In genomic region chr9:88279728-88280127, GRCm38 (mm10) we compare ENCODE assay signal across 29 mouse cellular contexts. TPM values are rescaled to one million over a fixed set of nuclear protein-coding genes. Genes with fewer than 3 reads are reported as not detected.
DNase-seq lines count a peak whose midpoint lies in the region; ATAC-seq and TF ChIP-seq lines count a peak whose summit lies in the region.
"Had no signal": no experiment of that assay in that cellular context is flagged by ENCODE, and none has a peak within 500 bp of the region (broad histone marks: within the 10 kb centered on the region; RNA-seq: fewer than 3 reads in every experiment).

No protein-coding gene starts in this region.

- WGBS in lung, postnatal 0 days = 66% methylated on average over 2 of the region's 2 CpGs
- 32% methylated on average over 2 of the region's 2 CpGs for whole genome bisulfite sequencing in embryonic facial prominence, embryonic 14.5 days

- DNase-seq in embryo, embryonic 10.5 days (ENCODE audit: low spot score) = peak; percentile 8
- DNase-seq in embryo, embryonic 9.5 days (ENCODE audit: extremely low spot score) = no peak
- DNase-seq in lung, postnatal 0 days (ENCODE audit: low spot score) = no peak
- DNase-seq in lung, postnatal 10 days = no peak
- DNase-seq in 3T3-L1 (ENCODE audit: low read depth, low spot score) = peak; percentile 61
- DNase-seq in embryonic facial prominence, embryonic 14.5 days (ENCODE audit: low spot score) = peak; percentile 22
- DNase-seq: adrenal gland, adult 8-10 months; adrenal gland, postnatal 25 days; B cell, adult 2 months; cerebellum, adult 11-12 months; cerebellum, adult 9-10 months; cerebellum, postnatal 14 days; gastrocnemius, adult 2 months; gastrocnemius, postnatal 14 days; heart, adult 11 months; heart, postnatal 10 days; heart, postnatal 4 days had no signal

- H3K4me2 ChIP-seq in lung, postnatal 0 days (replicated peaks; ENCODE audit: low read depth, low read length) = no peak overlapping the region
- no peak overlapping the region for H3K4me2 ChIP-seq in embryonic facial prominence, embryonic 14.5 days (ENCODE audit: low read depth, low read length)
- H3K4me2 ChIP-seq: embryonic facial prominence, embryonic 12.5 days; forebrain, embryonic 13.5 days; heart, embryonic 11.5 days; hindbrain, embryonic 15.5 days had no signal

- no peak overlapping the region for H3K27ac ChIP-seq in lung, postnatal 0 days (ENCODE audit: low read length)
- H3K27ac ChIP-seq in embryonic facial prominence, embryonic 14.5 days (replicated peaks; ENCODE audit: low read depth, low read length) = no peak overlapping the region
- H3K27ac ChIP-seq: embryonic facial prominence, embryonic 12.5 days; forebrain, embryonic 10.5 days; forebrain, embryonic 13.5 days; gastrocnemius, adult 2 months; hindbrain, embryonic 15.5 days had no signal

- TF ChIP-seq CTCF in lung, postnatal 0 days (IDR thresholded peaks at IDR 0.05) = no peak

- peak; percentile 58 for TF ChIP-seq EP300 in lung, postnatal 0 days (IDR thresholded peaks at IDR 0.05)

- H3K36me3 ChIP-seq in lung, postnatal 0 days (ENCODE audit: insufficient read depth, low read length) = no peaks in the 10 kb centered on the region
- H3K36me3 ChIP-seq in embryonic facial prominence, embryonic 14.5 days (ENCODE audit: control insufficient read depth, insufficient read depth, low read length) = no peaks in the 10 kb centered on the region
- H3K36me3 ChIP-seq: embryonic facial prominence, embryonic 12.5 days; forebrain, embryonic 10.5 days; G1E; hindbrain, embryonic 15.5 days had no signal

- H3K9ac ChIP-seq in lung, postnatal 0 days (replicated peaks; ENCODE audit: low read depth) = no peak overlapping the region
- H3K9ac ChIP-seq in embryonic facial prominence, embryonic 14.5 days (ENCODE audit: low read depth, low read length) = no peak overlapping the region
- H3K9ac ChIP-seq: embryonic facial prominence, embryonic 12.5 days; forebrain, embryonic 13.5 days; hindbrain, embryonic 15.5 days had no signal

- H3K9me3 ChIP-seq in lung, postnatal 0 days (ENCODE audit: low read length) = no peaks in the 10 kb centered on the region
- no peaks in the 10 kb centered on the region for H3K9me3 ChIP-seq in embryonic facial prominence, embryonic 14.5 days (ENCODE audit: control insufficient read depth, low read length)
- H3K9me3 ChIP-seq: embryonic facial prominence, embryonic 12.5 days; forebrain, embryonic 10.5 days; forebrain, embryonic 13.5 days; G1E; hindbrain, embryonic 15.5 days had no signal

- H3K4me3 ChIP-seq in lung, postnatal 0 days (ENCODE audit: low read depth, low read length) = no peak overlapping the region
- no peak overlapping the region for H3K4me3 ChIP-seq in embryonic facial prominence, embryonic 14.5 days (ENCODE audit: low read depth, low read length)
- H3K4me3 ChIP-seq: embryonic facial prominence, embryonic 12.5 days; erythroblast, embryonic 14.5 days; forebrain, embryonic 10.5 days; forebrain, embryonic 13.5 days; gastrocnemius, adult 2 months; hindbrain, embryonic 15.5 days had no signal

- no peaks in the 10 kb centered on the region for H3K27me3 ChIP-seq in lung, postnatal 0 days (replicated peaks; ENCODE audit: insufficient read depth, low read length)
- no peaks in the 10 kb centered on the region for H3K27me3 ChIP-seq in embryonic facial prominence, embryonic 14.5 days (replicated peaks; ENCODE audit: control insufficient read depth, insufficient read depth, low read length)
- H3K27me3 ChIP-seq: CH12.LX; embryonic facial prominence, embryonic 12.5 days; forebrain, embryonic 13.5 days; hindbrain, embryonic 15.5 days had no signal

- no peaks in the 10 kb centered on the region for H3K4me1 ChIP-seq in lung, postnatal 0 days (ENCODE audit: insufficient read depth, low read depth, low read length)
- H3K4me1 ChIP-seq in embryonic facial prominence, embryonic 14.5 days (ENCODE audit: control insufficient read depth, insufficient read depth, low read length) = no peaks in the 10 kb centered on the region
- H3K4me1 ChIP-seq: embryonic facial prominence, embryonic 12.5 days; forebrain, embryonic 10.5 days; forebrain, embryonic 13.5 days; hindbrain, embryonic 15.5 days had no signal

- ATAC-seq in lung, postnatal 0 days = peak; percentile 33; the same call in 1 of the 2 replicates
- no peak for ATAC-seq in embryonic facial prominence, embryonic 14.5 days (ENCODE audit: low read depth)
- ATAC-seq in erythroid progenitor cell, adult 5-6 weeks (replicated peaks; ENCODE audit: low FRiP score, poor library complexity, severe bottlenecking) = no peak
- ATAC-seq: activated CD4-positive, CD25-positive, alpha-beta regulatory T cell, adult 4 months; forebrain, embryonic 13.5 days; forebrain, embryonic 16.5 days; intestine, postnatal 0 days had no signal

RNA-seq across cellular contexts. Expression of gene Nt5e, which starts 47.3 kb away (rescaled TPM):
- polyA plus RNA-seq in lung, postnatal 0 days (2015; fragmentation: Nextera tagmentation; extraction: Ambion mirVana) = 5.3 and 5.8 TPM in 2 replicates
- polyA plus RNA-seq in embryonic facial prominence, embryonic 14.5 days (2014; fragmentation: Nextera tagmentation; extraction: Ambion mirVana) = 21.4 and 21.6 TPM in 2 replicates
- total RNA-seq in erythroid progenitor cell, adult 5-6 weeks (2015; ENCODE audit: low replicate concordance) = 3.6 TPM in 1 of 2 replicates, not detected in the other
- 0.90 TPM in 1 of 2 replicates, not detected in the other for total RNA-seq in erythroid progenitor cell, adult 5-6 weeks (2017; ENCODE audit: low replicate concordance)
- polyA plus RNA-seq: erythroblast, embryonic 14.5 days; G1E had no signal

Comparison
In these comparisons a context has a peak if more than half of its experiments do, and no peak if none do; other contexts are left out.
1. DNase-seq: peak in embryo, embryonic 10.5 days (single experiment), 3T3-L1 (single experiment) and embryonic facial prominence, embryonic 14.5 days (single experiment); none in embryo, embryonic 9.5 days (single experiment), lung, postnatal 0 days (single experiment) and lung, postnatal 10 days (single experiment).